Mouse (Mus musculus): ENCODE measurements around the gene Hip1. TPM values are rescaled to one million over a fixed set of nuclear protein-coding genes. Genes with fewer than 3 reads are reported as not detected.

The Hip1 gene
- polyA plus RNA-seq, 1 experiment from 2014 or later, result 66.6 TPM

GRCm38 (mm10) chr5:135368312-135368711 is 176.6 kb downstream of the Hip1 start:
- WGBS, result 76% methylated on average over 6 of the region's 6 CpGs
- no peak overlapping the region for H3K27ac ChIP-seq
- H3K4me1 ChIP-seq, result peaks cover 20% of the 10 kb centered on the region
- H3K27me3 ChIP-seq (ENCODE audit: poor library complexity, severe bottlenecking), result peaks cover 4% of the 10 kb centered on the region; the same call in 1 of the 2 replicates
- no peak overlapping the region for H3K4me3 ChIP-seq
- peaks cover 2% of the 10 kb centered on the region for H3K9me3 ChIP-seq
- H3K36me3 ChIP-seq (replicated peaks), result peaks cover 23% of the 10 kb centered on the region
- DNase-seq (ENCODE audit: extremely low spot score, low spot score), result no peak

DNA sequence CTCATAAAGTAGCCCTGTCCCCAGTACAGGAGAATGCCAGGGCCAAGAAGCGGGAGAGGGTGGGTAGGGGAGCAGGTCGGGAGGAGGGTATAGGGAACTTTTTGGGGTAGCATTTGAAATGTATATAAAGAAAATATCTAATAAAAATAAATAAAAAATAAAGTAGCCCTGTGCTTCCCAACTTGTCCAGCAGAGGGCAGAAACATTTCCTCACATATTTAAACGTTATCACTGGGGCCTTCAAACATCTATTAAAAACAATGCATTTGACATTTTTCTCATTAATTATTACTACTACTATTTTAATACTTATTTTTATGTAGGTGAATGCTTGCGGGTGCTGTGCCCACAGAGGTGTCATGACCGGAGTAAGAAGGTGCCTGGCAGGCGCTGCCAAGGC is 177.1 kb downstream of the Hip1 start:
- H3K4me1 ChIP-seq, result peaks cover 20% of the 10 kb centered on the region
- peaks cover 18% of the 10 kb centered on the region for H3K36me3 ChIP-seq (replicated peaks)
- no peaks in the 10 kb centered on the region for H3K9me3 ChIP-seq
- no peak for DNase-seq (ENCODE audit: extremely low spot score, low spot score)
- 56% methylated on average over 6 of the region's 6 CpGs for WGBS
- peaks cover 4% of the 10 kb centered on the region; the same call in 1 of the 2 replicates for H3K27me3 ChIP-seq (ENCODE audit: poor library complexity, severe bottlenecking)
- no peak overlapping the region for H3K27ac ChIP-seq
- H3K4me3 ChIP-seq, result no peak overlapping the region

DNA sequence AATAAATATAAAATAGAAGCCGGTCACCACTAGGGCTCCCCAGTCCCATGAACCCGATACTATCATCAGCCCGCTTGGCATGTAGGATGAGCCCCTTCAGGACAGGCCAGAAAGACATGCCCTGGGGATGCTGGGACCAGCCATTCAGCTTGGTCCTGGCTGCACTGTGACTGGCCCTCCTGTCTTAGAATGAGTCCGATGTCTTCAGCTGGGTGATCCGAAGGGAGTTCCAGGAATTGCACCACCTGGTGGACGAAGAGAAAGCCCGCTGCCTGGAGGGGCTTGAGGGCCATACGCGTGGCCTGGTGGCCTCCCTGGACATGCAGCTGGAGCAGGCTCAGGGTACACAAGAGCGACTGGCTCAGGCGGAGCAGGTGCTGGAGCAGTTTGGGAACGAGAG is 181.4 kb downstream of the Hip1 start:
- Histone ChIP-seq H3K27me3 (ENCODE audit: poor library complexity, severe bottlenecking) (peaks cover 4% of the 10 kb centered on the region; the same call in 1 of the 2 replicates), H3K27ac (no peak overlapping the region), H3K4me1 (no peaks in the 10 kb centered on the region), H3K36me3 (replicated peaks) (no peaks in the 10 kb centered on the region), H3K9me3 (peaks cover 5% of the 10 kb centered on the region; the same call in 1 of the 2 replicates), H3K4me3 (no peak overlapping the region)
- 28% methylated on average over 12 of the region's 12 CpGs for WGBS
- peak; percentile 66 for DNase-seq (ENCODE audit: extremely low spot score, low spot score)

GRCm38 (mm10) chr5:135362572-135362971 is 182.3 kb downstream of the Hip1 start:
- 92% methylated on average over 3 of the region's 3 CpGs for WGBS
- H3K4me3 ChIP-seq, result no peak overlapping the region
- no peaks in the 10 kb centered on the region for H3K36me3 ChIP-seq (replicated peaks)
- no peak for DNase-seq (ENCODE audit: extremely low spot score, low spot score)
- peaks cover 7% of the 10 kb centered on the region for H3K9me3 ChIP-seq
- H3K27ac ChIP-seq, result no peak overlapping the region
- no peaks in the 10 kb centered on the region for H3K4me1 ChIP-seq
- H3K27me3 ChIP-seq (ENCODE audit: poor library complexity, severe bottlenecking), result peaks cover 4% of the 10 kb centered on the region; the same call in 1 of the 2 replicates

GRCm38 (mm10) chr5:135359772-135360171 is 185.1 kb downstream of the Hip1 start:
- no peaks in the 10 kb centered on the region for H3K36me3 ChIP-seq (replicated peaks)
- no peak for DNase-seq (ENCODE audit: extremely low spot score, low spot score)
- H3K27ac ChIP-seq, result no peak overlapping the region
- 97% methylated on average over 2 of the region's 2 CpGs for WGBS
- H3K4me1 ChIP-seq, result no peaks in the 10 kb centered on the region
- H3K4me3 ChIP-seq, result no peak overlapping the region
- peaks cover 4% of the 10 kb centered on the region; the same call in 1 of the 2 replicates for H3K27me3 ChIP-seq (ENCODE audit: poor library complexity, severe bottlenecking)
- peaks cover 9% of the 10 kb centered on the region for H3K9me3 ChIP-seq

DNA sequence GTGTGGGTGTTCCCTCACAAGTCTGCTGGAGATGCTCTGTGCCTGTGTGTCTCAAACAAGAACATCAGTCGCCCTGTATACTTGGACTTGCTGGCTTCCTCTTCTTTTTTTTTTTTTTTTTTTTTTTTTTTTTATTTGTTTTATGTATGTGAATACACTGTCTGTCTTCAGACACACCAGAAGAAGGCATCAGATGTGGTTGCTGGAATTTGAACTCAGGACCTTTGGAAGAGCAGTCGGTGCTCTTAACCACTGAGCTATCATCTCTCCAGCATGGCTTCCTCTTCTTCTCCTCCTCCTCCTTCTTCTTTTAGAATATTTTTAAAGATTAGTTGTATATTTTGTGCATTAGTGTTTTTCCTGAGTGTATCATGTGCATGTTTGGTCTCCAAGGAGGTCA is 187.4 kb downstream of the Hip1 start:
- WGBS, result 91% methylated on average over 2 of the region's 2 CpGs
- DNase-seq (ENCODE audit: extremely low spot score, low spot score), result no peak
- Histone ChIP-seq H3K27ac (no peak overlapping the region), H3K36me3 (replicated peaks) (no peaks in the 10 kb centered on the region), H3K4me3 (no peak overlapping the region), H3K4me1 (no peaks in the 10 kb centered on the region), H3K27me3 (ENCODE audit: poor library complexity, severe bottlenecking) (peaks cover 19% of the 10 kb centered on the region), H3K9me3 (peaks cover 9% of the 10 kb centered on the region)

Small RNA genes lying within 50 kb of the gene (microRNA-seq; reads per million reads assigned to microRNA genes)
- 2.4 reads per million for gene Mir7033

Other genes starting within 250 kb of the Hip1 start
- 0.22 TPM in 1 of 2 replicates, not detected in the other for gene Fkbp6, start 195.1 kb downstream of the Hip1 start, polyA plus RNA-seq (2016; fragmentation: Nextera tagmentation; extraction: Ambion mirVana)
- gene Trim50, start 191.8 kb downstream of the Hip1 start, polyA plus RNA-seq (2016; fragmentation: Nextera tagmentation; extraction: Ambion mirVana), result not detected in 2 replicates
- gene Nsun5, start 175.2 kb downstream of the Hip1 start, polyA plus RNA-seq (2016; fragmentation: Nextera tagmentation; extraction: Ambion mirVana), result 49.7 and 51.2 TPM in 2 replicates
- gene Pom121, start 150.6 kb downstream of the Hip1 start, polyA plus RNA-seq (2016; fragmentation: Nextera tagmentation; extraction: Ambion mirVana), result 19.5 and 20.4 TPM in 2 replicates
- not detected in 2 replicates for gene Ccl26, start 18.4 kb upstream of the Hip1 start, polyA plus RNA-seq (2016; fragmentation: Nextera tagmentation; extraction: Ambion mirVana)
- gene Ccl24, start 27.9 kb upstream of the Hip1 start, polyA plus RNA-seq (2016; fragmentation: Nextera tagmentation; extraction: Ambion mirVana), result 0.42 and 0.90 TPM in 2 replicates
- 51.4 and 57.3 TPM in 2 replicates for gene Rhbdd2, start 87.5 kb upstream of the Hip1 start, polyA plus RNA-seq (2016; fragmentation: Nextera tagmentation; extraction: Ambion mirVana)
- gene Por, start 124.9 kb upstream of the Hip1 start, polyA plus RNA-seq (2016; fragmentation: Nextera tagmentation; extraction: Ambion mirVana), result 118 TPM in 2 replicates
- 54.5 and 61.6 TPM in 2 replicates for gene Tmem120a, start 199.3 kb upstream of the Hip1 start, polyA plus RNA-seq (2016; fragmentation: Nextera tagmentation; extraction: Ambion mirVana)
- gene Styxl1, start 233.3 kb upstream of the Hip1 start, polyA plus RNA-seq (2016; fragmentation: Nextera tagmentation; extraction: Ambion mirVana), result 0.25 TPM in 1 of 2 replicates, not detected in the other
- gene Mdh2, start 233.4 kb upstream of the Hip1 start, polyA plus RNA-seq (2016; fragmentation: Nextera tagmentation; extraction: Ambion mirVana), result 573 and 579 TPM in 2 replicates